Mouse (Mus musculus) kidney, postnatal 4 days (tissue): ENCODE results near the gene Tssc4.
A peak's percentile ranks its signal among the peaks of the same experiment; 100 is the strongest.

Experiments used
- DNase-seq, 2 experiments: peaks; one replicate each; pipeline ENCODE4 v3.0.0; 2021; ENCODE audit warnings: mixed read lengths in 2 of 2

The Tssc4 gene

DNA sequence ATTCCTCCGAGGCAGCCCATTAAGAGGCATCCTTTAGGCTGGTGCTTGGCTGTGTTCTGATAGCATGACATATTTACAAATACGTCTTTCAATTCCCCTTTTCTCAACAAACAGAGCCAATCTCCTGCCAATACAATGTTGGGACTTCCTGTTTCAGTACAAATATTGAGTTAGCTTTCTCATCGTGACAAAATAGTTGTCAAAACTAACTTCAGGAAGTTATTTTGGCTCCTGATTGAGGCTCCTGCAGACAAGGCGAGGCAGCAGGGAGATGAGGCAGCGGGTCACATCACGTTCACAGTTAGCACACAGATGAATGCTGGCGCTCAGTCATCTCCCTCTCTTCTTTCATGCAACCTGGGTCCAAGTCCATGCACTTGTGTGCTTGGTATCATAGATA lies 22.7 kb upstream of the Tssc4 start:
- DNase-seq, result no peak

DNA sequence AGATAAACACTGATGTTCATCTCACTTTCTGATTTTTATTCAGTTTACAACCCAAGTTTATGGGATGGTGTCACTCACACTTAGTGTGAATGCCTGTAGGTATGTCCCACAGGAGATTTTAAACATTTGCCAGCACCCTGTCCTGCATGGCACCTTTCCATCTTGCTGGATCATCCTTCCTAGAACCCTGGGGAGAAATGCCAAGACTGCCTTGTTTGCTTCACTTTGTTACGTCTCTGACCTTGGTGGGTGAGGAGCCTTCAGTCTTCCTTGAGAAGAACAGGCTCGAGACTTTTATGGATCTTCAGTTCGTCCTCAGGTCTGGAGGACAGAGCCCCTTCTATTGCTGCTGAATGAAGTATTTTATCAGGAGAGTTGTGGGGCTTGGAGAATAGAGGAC lies 19.7 kb upstream of the Tssc4 start:
- DNase-seq, result no peak

DNA sequence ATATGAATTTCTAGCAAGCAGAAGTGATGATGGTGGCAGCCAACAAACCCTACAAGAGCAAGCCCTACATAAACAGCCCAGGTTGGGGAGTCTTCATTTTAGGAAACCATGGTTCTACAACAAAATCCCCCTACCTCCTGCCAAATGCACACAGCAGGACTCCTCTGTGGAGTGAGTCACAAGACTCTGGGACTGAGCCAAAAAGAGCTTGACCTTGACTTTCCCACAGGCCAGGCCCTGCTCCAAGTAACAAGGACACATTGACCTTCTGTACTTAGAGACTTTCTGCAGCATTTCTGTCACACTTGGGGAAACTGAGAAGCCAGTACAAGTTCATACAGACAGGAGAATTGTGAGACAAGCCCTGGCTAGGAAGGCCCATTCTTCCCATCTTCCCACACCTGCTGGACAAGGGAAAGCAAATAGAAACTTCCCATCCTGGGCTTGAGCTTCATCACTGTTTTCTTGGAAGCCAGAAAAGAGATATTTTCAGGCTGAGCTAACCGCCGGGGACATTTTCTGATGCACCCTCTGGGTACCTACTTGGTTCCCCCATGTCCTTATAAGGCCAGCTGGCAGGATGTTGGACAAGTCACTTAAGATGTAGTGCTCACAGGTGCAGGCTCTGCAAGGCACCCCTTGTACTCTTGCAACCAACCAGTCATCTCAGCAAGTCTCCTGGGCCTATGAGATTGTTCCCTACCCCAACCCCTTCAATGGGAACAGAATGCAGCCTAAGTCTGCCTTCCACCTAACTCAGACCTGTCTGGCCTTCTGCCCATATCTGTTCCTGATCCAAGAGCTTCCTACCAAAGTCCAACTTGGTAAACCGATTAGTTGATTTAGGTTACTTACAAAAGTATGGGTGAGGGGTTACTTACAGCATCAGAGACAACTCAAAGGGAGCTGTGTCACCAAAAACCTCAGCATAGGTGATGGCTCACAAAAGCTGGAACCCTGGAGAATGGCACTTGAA lies 18.9 kb upstream of the Tssc4 start:
- DNase-seq, result no peak

DNA sequence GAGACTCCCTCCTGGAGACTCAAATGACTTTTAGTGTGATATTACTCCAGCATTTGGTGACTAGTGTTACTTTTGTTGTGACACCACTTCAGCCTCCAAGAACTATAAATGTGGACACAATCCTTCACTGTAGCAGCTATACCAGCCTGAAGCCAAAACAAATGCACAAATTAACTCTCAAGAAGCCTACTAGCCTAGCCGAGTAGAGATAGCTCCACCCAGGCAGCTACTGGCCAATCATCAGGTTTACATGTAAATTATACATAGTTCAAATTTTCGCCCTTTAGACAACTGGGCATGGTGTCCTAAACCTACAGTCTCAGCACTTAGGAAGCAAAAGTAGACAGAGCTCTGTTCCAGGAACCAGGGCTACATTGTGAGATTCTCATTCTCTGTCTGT lies 17.7 kb upstream of the Tssc4 start:
- DNase-seq, result no peak

DNA sequence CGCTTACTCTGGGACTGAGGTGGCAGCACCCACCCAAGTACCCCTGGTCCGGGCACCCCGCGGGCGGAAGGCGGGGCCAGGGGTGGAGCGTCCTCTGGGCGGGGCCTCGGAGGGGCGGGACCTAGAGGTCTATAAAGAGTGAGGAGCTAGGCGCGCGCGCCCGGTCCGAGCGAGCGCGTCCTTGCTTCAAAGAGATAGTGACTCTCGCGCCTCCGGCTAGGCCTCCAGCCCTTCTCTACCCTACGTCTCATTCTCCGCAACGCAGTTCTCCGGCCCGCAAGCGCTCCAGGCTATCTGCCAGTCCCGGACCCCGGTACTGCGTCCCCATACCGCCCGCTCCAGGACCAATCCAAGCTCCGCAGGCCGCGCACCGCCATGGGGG lies 16.4 kb upstream of the Tssc4 start, which contains the start of gene Cd81:
Gene Cd81, plus strand, starts transcription at position 114 of the 382 bp plus-strand sequence.
- peak; percentile 94 to 95 for DNase-seq

DNA sequence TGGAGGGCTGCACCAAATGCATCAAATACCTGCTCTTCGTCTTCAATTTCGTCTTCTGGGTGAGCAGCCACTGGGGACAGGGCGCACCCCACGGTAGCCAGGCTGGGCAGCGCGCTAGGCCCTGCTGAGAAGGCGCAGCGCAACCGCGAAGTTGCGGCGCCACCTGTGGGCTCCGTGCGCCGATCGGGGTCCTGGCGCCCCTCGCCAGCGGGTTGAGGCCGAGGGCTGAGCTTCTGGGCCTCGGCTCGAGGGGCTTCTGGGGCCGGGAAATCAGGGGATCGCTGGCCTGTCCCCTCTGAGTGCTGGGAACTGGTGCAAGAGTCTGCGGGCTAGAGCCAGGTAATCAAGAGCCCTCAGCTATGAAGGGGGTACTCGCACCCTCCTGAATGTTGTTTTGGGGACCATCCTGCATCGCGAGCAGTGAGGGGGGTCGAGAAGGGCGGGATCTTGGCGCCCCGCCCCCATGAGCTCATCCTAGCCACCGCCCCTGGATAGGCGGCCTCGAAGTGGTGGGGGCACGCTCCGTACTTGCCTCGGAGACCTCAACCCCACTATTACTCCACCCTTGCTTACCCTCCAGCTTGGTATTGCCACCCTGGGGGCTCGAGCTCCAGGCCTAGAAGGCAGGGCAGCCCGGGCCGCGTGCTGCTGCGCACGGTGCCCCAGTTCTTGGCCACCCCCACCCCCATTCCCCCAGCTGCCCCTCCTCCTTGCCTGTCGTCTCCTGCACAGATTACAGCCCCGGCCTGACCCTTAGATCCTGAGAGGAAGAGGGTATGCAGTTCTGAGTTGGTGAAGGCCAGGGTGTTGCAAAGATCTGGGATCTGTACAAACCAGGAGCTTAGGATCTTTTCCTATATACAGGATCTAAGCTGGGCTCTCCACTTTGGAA lies 15.8 kb upstream of the Tssc4 start:
- DNase-seq, result peak; percentile 81 to 87

DNA sequence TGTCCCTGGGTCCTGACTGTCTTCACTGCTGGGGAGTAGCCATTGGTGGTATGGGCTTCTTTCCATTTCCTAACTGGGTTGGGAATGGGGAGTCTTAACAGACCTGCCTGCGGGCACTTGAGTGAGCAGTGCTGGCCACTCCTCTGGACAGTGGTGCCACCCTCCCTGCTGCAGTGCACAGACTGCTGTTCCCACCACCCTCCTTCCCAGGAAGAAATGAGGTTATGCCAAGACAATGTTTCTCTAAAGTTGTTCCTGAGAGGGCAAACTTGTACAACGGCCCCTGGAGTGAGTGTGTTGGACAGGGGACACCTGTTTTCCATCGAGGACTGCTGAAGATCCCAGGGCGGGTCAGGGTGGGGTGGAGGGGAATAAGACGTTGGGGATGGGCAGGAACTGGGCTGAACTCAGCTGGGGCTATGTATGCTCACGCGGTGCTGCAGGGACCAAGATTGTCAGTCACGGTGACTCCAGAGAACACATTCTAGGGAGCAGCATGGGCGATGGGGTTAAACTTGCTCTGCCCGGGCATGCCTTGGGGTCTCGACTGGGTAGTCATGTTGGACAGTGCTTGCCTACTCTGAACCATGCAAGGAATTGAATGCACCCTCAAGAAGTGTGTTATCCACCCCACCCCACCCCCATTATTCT lies 15.0 kb upstream of the Tssc4 start:
- no peak for DNase-seq

DNA sequence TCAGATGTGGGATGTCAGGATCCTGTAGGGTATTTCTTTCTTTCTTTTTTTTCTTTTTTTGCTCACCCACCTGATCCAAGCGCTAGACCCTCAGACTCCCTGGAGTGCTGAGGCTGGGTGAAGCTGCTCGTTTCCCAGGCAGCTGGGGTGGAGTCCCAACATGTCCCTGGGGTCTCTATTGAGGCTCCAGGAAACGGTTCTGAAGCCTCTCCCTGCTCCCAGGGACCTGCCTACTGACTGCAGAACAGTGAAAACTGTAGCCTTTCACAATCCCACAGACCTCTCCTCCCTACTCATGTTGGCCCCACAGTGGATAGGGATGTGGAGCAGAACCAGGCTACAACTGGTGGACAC lies 14.5 kb upstream of the Tssc4 start:
- DNase-seq, result no peak

DNA sequence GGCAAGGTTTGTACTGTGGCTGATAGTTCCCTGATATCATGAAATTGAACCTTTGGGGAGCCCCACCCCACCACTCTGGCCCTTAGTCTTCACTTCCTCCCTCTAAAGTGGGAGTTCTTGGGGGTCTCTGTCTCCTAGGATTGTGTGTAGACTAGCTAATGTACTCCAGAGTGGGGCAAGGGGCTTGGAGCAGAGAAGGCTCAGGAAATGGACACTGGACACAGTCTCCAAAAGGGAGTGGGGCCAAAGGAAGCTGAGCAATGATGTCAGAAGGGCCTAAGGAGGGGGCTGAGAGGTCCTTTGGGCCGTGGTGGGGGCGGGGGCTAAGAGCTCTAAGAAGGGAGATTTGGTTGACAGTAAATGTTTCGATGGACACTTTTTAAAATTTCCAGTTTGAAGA lies 14.0 kb upstream of the Tssc4 start:
- no peak for DNase-seq

DNA sequence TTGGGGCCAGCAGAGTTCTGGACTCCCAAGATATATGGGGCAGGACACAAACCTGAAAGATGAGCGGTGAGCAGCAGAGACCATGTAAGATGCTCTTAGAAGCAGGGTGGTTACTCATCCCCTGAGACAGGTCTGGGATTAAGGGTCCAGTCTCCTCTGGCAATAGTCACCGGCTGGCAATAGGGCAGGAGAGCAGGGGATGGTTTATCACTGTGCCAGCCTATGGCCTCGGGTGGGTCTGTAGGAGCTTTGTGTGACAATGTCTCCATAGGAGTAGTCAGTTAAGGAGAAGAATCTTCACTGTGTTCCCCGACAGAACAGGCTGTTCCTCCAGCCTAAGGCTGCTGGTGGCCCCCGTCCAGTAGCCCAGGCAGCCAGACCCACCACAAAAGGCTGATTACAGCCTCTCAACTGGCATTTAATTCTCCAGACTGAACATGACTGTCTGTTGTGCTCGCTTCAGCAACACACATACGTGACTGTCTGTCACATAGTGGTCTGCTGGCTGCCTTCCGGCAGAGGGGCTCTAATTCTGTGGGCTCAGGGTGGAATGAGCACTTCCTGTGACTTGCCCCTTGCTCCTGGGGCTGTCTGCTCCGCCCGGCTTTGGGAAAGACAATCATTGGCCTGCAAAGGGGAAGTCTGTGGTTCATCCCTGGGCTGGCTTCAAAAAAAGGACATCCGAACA lies 13.4 kb upstream of the Tssc4 start:
- no peak for DNase-seq

DNA sequence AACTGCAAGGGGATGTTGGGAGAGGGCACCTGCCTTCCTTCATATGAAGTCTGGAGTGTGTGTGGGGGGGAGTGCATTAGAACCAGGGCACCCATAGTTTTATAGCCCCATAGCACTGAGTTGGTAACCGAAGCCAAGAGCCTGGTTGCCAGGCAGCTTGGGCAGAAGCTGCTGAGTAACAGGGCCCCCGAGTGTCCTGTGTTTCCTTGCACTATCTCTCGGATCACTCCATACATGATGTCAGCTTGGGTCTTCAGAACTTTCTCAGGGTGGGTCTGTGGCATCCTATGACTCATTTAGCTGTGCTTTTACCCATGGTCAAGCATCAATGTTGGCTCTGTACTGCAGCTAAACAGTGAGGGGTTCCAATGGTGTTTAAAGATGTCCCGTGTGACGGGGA lies 12.0 kb upstream of the Tssc4 start:
- no peak for DNase-seq

DNA sequence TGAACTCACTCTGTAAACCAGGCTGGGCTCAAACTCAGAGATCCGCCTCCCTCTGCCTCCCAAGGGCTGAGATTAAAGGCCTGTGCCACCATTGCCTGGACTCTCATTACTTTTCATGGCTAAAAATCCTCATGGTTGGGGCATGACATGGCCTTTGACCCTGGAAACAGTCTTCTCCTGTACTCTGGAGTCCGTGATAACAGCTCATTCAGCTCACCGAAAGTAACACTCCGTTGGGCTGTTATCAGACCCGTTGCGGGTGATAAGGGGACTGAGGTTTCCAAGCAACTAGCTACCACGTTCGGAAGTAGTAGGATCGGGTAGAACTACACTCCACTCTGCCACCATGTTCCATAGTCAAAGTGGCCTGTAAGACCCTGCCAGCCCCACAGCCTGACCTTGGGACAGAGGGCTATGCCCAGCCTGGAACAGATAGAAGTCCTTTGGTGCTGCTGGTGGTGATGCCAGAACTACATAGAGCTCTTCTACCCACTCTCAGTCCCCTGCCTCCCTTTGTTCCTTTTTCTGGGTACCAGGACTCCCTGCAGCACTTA lies 11.3 kb upstream of the Tssc4 start:
- no peak for DNase-seq

DNA sequence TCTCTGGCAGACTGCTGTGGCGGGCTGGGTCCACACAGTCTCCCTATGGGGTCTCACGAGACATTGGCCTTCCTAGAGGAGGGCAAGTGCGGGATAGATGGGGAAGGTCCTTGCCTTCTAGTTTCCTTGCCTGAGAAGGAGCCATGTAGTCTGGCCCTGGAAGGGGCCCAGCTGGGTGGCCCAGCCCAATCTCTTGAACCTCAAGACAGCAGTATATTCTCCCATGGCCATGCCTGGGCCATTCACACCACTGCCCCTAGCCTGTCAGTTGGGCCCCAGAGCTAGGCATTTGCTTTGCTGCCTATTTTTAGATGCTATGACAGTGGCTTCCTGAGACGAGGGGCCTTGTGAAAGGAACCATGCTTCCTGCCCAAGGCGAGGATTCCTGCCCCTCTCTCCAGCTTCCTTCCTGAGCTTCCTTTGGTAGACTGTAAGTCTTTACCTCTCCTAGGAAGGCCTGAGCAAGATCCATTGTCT lies 10.8 kb upstream of the Tssc4 start:
- DNase-seq, result peak; percentile 36 to 62

DNA sequence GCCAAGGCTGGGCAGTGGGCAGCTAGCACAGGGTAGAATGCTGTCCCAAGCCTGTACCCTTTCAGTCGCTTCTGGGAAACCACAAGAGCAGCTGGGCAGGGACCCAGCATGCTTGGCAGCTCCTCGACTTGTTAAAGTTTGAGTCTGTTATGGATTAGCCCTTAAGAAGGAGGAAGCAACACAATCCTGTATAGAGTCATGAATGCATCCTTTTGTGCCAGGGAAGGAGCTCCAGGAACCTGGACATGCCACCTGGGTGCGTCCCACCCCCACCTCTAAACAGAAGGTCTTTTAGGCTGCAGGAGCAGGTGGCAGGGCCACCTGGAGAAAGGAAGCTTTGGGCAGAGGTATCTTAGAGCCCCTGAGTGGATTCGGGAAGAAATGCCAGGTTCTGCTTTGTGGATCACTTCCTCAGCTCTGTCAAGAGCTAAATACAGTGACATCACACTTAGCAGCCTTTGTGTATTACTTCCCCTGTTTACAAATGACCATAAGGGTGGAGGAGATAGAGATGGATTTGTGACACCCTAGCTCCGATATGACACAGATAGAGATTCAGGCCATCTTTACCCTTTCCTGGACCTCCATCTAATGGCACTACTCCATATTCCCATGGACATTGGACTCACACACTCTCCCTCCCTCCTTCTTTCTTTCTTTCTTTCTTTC lies 9.7 kb upstream of the Tssc4 start:
- DNase-seq, result no peak

DNA sequence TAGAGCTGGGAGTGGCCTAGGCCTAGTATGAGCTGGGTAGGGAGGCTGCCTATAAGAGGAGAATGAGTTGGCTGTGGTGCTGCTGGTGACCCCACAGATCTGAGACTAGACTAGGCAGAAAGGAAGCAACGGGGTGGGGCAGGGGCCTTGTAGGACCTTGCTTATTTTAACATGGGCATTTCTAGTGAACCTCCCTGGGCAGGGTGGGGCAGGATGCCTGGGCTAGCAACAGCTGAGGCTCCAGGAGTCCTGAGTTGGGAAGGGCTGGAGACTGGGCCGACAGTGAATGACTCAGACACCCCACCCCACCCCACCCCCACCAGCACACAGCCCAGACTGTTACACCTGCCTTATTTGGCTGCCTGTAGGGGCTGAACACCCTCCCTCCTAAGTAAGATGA lies 6.3 kb upstream of the Tssc4 start:
- no peak for DNase-seq

DNA sequence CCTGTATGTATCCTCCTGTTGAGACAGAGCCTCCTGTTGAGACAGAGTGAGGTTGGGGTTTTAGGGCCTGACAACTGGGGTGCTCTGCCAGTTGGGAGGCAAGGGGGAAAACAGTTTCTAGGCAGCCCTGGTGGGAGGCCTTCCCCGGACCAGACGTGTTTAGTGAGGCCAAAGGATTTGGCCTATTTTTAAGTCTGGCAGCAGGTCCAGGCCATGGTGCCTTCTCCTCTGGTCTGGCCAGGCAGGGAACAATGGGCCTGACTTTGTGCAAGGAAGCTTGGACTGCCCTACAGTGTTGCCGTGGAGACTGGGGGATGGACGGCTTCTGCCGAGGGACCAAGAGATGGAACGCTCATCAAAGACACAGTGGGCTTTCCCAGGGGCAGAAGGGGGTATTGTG lies 4.8 kb upstream of the Tssc4 start:
- no peak for DNase-seq

DNA sequence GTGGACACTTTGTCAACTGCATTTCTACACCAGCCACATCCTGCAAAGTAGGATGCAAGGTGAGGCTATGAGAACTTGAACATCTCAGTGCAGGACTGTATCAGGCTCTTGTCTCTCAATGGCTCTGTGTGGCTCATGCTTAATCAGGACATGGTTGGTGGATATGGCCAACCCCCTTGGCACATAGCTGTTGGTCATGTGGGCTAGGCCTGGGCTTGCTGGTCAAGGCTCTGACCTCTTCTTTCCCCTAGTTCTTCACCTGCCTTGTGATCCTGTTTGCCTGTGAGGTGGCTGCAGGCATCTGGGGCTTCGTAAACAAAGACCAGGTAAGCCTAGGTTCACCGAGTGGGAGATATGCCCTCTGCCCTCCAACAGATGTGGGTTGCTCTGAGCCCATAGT lies 3.4 kb upstream of the Tssc4 start:
- no peak for DNase-seq

DNA sequence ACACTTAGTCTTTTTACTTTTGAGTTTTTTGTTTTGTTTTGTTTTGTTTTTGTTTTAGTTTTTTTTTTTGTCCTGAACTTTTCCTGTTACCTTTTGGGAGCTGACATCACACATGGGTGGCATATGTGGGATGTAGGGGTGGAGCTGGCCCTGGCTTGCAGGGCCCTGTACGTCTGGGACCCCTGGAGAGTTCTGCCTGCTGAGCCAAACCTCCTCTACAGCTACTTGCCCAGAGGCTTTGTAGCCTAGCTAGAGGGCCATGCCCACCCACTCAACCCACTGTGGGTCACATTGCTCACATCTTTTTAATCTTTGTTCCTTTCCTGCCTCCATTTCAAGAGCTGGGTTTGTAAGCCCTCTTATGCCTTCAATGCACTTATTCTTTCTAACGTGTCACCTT lies 1.6 kb upstream of the Tssc4 start:
- DNase-seq, result no peak

DNA sequence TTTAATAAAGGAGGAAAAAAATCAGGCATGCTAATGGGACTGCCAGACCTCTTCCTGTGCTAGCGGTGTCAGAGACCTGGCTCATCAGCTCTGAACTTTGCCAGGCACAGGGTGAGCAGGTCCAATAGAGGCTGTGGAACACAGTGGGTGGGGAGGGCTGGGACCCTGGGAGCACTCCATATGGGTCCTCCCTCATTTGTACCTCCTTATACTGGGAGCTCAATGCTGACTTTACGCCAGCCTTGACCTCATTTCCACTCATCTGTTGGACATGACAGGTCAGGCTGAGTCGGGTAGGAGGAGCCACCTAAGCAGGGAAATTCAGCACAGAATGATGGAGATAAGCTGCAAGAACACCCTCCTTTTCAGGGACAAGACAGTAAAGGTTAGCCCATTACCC lies 1.2 kb upstream of the Tssc4 start:
- no peak for DNase-seq

DNA sequence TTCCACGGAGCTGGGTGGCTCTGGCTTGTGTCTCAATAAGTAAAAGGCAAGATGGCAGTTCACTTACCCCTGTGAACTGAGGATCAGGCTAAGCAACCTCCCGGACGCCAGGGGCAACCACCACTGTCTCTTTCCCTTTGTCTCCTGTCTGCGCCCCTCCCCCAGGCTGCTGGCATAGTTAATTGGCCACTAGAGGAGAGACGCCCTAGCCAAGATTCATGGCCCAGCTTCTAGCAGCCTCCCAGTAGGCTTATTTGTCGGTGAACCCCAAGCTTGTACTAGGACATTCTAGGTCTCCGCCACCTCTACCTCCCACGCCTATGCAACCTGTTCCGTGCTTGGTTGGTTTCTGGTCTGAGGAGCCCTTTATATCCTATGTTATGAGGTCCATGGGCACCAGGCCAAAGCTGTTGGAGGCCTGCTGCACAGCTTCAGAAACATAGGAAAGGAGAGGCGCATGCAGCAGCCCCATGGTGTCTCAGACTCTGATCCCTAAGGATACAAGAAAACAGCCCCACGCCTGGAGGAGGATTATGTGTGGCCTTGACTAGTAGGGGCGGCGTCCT lies 650 bp upstream of the Tssc4 start:
- DNase-seq, result no peak

DNA sequence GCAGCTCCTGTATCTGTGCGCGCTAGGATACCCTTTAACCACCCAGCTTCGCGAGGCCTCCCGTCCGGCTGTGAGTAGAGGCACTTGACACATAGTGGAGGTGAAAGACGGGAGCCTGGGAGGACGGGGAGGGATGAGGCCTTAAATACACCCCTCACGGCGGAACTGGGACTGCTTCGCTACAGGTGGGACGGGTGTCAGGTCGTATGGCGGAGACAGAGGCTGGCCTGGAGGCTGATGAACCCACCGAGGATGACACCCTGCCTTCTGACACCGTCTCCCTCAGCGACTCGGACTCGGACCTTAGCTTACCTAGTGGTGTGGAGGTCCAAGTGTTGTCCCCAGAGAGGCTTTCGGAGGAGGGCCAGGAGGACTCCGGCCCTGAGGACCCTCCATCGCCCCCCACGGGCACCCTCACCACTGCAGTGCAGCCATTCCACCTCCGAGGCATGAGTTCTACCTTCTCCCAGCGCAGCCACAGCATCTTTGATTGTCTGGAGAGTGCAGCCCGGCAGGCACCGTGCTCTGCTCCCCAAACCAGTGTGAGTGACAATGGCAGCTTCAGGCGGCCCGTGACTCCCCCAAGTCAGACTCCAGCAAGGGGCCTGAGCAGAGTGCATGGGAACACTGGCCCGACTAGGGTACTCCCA lies 827 bp downstream of the Tssc4 start:
- DNase-seq, result peak in 1 of 2 experiments; percentile 50
